Mouse (Mus musculus): ENCODE measurements around the gene Zfp984.
"Not testable (repeated sequence)": the region's sequence is repeated elsewhere in the genome, so short reads cannot be mapped to it uniquely, and the experiment has no call there.

Zfp984 gene

DNA sequence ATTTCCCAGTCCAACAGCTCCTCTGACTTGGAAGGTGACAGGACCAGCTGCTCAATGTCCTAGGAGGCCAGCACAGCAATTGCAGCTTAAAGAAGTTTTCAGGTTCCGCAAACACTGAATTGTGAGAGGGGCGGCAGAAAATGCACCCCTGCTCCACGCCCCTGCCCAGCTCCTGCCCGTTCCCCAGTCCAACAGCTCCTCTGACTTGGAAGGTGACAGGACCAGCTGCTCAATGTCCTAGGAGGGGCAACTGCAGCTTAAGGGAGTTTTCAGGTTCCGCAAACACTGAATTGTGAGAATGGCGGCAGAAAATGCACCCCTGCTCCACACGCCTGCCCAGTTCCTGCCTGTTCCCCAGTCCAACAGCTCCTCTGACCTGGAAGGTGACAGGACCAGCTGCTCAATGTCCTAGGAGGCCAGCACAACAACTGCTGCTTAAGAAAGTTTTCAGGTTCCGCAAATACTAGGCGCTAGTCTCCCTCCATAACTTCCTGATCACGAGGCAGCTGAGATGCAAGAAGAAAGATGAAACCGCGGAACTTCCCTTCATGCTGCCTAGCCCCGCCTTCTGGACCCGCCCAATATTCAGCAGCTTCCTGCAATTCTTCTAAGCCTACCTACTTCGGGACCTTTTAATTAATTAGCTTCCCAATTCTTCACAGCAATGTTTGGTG is at the start of gene Zfp984:
Gene Zfp984, minus strand, starts transcription at position 497 of the 674 bp plus-strand sequence.
- not testable (repeated sequence) for DNase-seq (ENCODE audit: low spot score in 2 of 2)

DNA sequence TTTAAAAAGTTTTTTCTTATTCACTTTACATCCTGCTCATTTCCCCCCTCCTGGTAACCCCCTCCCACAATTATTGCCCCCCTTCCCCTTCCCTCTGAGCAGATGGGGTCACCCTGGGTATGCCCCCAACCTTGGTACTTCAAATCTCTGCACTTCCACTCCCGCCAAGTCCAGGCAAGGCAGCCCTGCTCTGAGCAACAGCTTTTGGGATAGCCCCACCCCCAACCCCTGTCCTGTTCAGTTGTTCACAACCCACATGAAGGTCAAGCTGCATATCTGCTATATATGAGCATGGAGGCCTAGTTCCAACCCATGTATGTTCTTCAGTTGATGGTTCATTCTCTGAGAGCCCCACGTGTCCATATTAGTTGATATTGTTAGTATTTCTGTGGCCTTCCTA is 41.2 kb upstream of the Zfp984 start:
- DNase-seq (ENCODE audit: low spot score in 2 of 2) = no peak

DNA sequence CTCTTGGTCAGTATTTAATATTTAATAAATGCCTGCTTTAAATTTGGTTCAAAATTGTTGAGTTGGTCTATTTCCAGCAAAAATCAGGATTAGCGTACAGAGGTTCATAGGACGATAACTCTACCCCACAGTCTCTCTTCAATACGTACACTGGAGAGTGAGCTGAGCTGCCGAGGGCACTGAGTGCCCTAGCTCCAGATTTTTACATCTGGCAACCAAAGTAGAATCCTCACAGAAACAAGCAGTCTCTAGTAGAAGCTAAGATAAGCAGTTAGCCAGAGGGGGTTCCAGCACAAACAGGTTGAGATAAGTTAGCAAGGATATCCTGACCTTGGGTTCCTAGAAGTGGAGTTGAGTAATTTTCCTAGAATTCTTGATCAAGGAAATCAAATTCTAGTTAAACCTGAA is 39.0 kb upstream of the Zfp984 start:
- no peak for DNase-seq (ENCODE audit: low spot score in 2 of 2)

DNA sequence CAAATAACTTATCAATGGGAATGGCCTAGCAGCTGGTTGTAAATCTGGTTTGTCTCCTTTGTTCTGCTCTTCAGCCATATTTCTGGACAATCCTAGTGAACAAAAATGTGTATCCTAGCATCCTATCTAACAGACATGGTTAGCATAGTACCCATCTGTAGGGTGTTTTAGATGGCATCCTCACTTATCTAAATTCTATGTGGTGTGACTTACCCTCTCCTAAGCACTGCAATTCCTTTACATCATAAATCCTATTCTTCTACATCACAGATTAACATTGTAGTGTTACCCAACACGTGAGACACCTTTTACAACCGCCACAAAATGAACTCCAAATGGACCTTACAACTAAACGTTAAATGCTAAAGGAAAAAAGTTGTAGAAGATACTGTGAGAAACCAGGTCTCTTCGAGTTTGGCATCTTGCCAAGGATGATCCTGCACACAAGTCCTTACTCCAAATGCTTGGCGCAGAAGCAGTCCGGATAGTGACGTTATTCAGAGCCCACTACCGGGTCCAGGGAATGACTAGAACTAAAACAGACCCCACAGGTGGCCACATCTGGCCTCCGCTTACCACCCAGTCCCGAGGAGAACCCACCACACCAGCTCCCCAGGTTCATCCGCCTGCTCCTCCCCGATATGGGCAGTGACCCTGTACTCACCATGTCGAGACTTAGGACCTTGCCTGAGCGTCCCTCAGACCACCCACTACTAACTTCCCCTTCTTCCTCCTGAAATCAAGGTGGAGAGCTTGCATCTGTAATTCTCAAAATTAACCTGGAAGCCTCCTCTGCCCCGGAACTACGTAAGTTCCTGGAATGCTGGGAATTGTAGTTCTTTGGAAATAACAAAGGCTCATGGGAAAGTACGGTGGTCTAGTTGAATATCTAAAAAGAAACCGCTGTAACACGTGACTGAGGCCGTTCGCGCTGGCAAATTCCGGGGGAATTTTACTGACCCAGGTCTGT is 38.3 kb upstream of the Zfp984 start, which contains the start of gene Zfp933:
Gene Zfp933, minus strand, starts transcription at position 753 of the 970 bp plus-strand sequence.
- DNase-seq (ENCODE audit: low spot score in 2 of 2) = peak; percentile 70 to 89

DNA sequence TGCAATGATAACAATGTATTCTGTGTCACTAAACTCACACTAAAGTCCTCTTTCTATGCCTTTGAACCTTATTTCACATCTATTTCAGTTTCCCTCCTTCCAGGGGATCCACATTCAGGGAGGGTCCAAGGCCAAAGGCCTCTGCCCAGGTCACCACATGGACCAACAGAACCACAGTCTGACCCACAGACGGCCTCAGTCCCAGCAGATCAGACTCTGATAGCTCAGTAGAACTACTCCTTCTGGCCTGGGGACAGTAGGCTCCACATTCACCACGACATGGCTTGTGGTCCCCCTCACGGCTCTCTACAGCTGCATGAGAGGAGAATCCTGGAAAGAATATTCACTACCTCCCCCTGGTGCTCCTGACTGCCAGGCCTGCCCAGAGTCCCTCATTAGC is 33.3 kb upstream of the Zfp984 start:
- no peak for DNase-seq (ENCODE audit: low spot score in 2 of 2)

DNA sequence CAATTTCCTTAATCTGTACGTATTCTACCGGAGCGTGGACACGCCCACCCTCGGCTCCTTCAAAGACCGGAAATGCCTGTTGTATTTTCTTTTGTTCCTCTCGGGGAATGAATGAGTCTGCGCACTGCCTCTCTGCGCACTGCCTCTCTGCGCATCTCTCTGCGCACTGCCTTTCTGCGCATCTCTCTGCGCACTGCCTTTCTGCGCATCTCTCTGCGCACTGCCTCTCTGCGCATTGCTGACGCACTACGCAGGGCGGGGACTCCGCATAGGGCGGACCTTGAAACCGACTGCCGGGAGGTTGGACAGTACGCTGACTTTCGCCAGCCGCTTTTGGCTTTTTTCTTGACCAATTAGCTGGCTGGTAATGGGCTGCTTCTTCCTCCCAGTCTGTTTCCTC is 29.7 kb upstream of the Zfp984 start:
- peak in 1 of 2 experiments; percentile 44 for DNase-seq (ENCODE audit: low spot score in 2 of 2)

DNA sequence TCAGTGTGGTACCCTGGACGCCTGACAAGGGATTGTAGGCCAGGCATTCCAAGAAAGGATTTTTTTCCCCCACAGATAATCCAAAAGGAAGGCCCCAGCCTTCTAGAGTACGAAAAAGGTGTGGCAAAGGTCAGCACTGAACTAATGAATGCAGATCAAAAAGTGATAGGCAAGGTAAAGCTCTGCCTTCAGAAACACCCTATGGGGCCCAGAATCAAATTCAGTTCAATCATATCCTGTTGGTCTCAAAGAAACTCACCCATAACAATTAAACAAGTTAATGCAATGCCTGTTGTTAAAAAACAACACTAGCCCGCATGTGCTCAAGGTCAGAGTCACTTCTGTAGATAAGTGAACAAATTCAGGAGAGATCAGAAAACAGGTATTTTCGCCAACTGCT is 14.8 kb upstream of the Zfp984 start:
- DNase-seq (ENCODE audit: low spot score in 2 of 2) = no peak

DNA sequence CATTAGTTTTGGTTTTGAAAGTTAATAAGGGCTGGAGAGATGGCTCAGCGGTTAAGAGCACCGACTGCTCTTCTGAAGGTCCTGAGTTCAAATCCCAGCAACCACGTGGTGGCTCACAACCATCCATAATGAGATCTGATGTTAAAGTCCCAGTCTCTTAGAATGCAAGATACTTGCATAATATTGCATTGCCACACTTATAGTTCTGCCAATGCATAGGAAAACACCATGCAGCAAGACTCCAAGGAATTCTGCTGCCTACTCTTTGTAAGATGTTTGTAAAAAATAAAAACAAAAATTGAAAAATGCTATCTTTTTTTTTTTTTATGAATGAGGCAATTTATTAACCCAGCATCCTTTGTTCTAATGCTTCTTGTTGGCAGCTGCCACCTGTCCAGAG is 11.8 kb upstream of the Zfp984 start:
- not testable (repeated sequence) for DNase-seq (ENCODE audit: low spot score in 2 of 2)

DNA sequence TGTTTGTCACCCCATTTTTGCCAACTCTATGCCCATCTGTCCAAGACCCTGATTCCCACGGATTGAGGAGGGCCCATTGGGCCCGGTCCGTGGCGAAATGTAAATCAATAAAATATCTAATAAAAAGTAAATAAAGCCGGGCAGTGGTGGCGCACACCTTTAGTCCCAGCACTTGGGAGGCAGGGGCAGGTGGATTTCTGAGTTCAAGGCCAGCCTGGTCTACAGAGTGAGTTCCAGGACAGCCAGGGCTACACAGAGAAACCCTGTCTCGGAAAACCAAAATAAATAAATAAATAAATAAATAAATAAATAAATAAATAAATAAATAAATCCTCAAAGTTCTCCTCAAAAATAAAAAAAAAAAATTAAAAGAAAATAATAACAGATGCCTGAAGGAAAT is 10.1 kb upstream of the Zfp984 start:
- not testable (repeated sequence) for DNase-seq (ENCODE audit: low spot score in 2 of 2)

DNA sequence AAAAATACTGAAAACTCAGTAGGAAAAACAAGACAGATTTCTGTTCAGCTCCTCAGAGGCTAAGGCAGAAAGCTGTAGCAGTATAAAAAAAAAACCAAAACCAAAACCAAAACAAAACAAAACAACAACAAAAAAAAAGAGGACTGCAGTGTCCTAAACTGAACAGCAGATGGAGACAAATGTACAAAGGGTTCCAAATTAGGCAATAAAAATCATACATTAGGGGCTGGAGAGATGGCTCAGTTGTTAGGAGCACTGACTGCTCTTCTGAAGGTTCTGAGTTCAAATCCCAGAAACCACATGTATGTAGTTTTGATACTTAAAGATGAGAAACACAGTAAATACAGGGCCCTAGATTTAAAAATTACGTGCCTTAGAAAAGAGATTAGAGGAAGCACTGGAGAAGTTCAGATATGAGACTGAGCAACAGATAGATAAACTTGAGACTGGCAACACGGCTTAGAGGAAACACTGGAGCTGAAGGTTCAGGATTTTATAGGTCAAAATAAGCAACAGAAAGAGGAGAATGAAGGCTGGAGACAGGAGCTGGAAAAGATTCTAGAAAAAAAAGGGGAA is 5.1 kb upstream of the Zfp984 start:
- DNase-seq (ENCODE audit: low spot score in 2 of 2) = no peak

DNA sequence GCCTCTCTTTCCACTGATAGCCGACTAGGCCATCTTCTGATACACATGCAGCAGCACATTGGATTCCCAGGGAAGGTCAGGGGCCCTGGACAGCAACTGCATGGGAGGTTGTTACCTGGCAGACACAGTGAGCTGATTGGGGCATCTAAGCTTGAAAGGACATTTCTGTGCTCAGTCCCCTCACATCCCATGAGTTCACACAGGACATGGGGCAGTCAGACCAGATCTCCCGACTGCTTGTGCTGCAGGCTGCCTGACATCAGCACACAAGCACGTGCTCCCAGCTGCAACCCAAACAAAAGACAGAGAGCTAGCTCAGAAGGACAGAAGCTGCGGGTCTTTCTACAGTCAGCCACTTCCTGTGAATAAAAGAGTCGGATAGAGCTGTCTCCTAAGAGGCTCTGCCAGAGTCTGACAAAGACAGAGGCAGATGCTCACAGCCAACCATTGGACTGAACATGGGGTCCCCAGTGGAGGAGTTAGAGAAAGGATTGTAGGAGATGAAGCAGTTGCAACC is 3.7 kb upstream of the Zfp984 start:
- no peak for DNase-seq (ENCODE audit: low spot score in 2 of 2)

DNA sequence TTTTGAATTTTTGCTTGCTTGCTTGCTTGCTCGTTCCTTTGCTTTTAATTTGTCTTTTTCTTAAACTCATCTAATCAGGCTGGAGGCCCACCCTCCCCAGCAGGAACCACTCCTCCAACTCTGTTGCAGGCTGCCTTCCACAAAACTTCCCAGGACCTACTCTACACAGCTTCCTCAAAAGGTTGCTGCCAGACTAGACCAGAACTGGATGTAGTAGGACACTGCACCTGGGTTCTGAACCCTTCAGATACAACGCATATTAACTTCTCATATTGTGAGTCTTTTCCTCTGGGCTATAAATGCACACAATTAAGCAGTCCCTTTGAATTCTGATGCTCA is 347 bp upstream of the Zfp984 start:
- DNase-seq (ENCODE audit: low spot score in 2 of 2) = not testable (repeated sequence)

DNA sequence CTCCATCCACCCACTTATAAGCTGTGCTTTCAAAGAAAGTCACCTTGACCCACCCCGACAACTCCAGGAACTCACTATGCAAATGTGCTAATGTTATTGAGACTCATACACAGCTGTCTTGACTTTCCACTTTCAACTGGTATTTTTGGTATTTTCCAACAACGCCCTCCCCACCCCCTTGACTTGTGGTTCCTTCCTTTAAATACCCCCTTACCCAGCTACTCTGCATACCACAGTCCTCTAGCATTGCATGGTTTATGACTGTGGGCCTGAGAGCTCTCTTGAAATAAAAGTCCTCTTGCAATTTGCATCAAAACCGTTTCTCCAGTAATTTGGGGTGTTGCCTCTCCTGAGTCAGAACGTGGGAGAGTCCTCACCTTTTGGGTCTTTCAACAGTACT is 1.1 kb downstream of the Zfp984 start:
- not testable (repeated sequence) for DNase-seq (ENCODE audit: low spot score in 2 of 2)

DNA sequence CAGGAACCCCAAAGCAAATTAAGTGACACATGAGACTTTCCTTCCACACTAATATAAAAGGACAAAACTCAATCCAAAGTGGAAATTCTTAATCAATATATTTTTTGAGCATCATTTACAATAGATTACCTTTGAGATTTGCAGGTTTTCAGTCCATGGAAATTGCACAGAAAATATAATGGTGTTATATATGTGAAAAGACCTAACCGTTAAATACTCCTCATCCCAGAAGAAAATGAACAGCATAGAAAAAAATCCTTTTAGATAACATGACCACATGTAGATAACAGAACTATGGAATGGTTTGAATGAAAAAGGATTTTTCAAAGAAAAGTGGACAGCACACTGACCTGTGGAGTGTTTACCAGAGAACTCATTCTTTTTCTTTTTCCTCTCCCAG is 14.3 kb downstream of the Zfp984 start:
- DNase-seq (ENCODE audit: low spot score in 2 of 2) = not testable (repeated sequence)

DNA sequence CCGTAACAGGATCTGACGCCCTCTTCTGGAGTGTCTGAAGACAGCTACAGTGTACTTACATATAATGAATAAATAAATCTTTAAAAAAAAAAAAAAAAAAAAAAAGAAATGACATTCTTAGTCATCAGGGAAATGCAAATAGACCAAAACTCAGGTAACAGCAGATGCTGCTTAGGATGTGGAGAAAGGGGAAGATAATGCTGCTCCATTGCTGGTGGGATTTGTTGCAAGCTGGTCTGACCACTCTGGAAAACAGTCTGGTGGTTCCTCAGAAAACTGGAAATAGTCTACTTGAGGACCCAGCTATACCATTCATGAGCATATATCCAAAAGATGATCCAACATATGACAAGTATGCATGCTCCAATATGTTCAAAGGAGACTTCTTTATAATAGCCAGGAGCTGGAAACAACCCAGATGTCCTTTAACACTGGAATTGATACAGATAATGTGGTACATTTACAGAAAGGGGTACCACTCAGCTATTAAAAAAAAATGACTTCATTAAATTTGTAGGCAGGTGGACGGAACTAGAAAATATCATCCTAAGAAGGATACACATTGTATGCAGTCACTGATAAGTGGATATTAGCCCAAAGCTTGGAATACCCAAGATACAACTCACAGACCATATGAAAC is 15.4 kb downstream of the Zfp984 start:
- not testable (repeated sequence) for DNase-seq (ENCODE audit: low spot score in 2 of 2)

DNA sequence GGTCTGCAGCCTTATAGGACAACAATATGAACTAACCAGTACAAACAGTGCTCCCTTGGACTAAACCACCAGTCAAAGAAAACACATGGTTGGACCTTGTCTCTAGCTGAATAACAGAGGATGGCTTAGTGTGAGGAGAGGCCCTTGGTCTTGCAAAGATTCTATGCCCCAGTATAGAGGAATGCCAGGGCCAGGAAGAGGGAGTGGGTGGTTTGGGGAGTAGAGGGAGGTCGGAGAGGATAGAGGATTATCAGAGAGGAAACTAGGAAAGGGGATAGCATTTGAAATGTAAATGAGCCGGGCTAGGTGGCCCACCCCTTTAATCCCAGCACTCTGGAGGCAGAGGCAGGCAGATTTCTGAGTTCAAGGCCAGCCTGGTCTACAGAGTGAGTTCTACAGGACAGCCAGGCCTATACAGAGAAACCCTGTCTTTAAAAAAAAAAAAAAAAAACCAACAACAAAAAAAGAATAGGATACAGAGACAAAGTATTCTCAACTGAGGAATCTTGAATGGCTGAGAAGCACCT is 16.1 kb downstream of the Zfp984 start:
- not testable (repeated sequence) for DNase-seq (ENCODE audit: low spot score in 2 of 2)

DNA sequence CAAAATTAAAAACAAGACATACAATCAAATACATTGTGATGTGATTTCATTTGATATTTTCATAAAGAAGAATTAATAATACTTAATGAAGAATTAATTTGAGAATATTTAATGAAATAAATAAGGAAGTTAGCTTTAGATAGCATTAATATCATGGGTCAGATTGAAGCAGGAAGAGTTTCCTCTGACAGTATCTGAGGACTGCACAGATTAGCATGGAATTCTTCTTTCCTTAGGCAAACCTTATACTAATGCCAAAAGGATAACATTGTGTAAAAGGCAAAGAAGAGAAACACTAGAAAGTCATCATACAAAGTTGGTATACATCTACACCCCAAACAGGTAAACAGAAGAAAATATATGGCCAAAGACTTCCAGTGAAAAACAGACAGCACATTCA is 17.9 kb downstream of the Zfp984 start:
- not testable (repeated sequence) for DNase-seq (ENCODE audit: low spot score in 2 of 2)

DNA sequence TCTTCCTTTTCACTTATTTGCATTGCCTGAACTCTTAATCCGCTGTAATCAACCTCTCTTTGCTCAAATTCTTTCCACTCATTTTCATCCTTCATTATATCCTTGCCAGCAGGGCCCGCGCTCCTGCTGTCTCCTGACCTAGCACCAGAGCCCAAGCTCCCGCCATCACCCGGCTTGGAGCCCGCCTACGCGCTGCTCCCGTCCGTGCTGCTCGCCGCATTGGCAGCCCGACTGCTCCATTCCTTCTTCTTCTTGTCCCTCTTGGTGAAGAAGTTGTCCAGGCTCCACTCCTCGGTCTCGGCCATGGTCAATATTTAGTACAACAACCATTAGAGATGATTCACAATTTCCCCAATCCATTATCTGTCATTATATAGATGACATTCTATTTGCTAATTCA is 63.3 kb downstream of the Zfp984 start:
- not testable (repeated sequence) for DNase-seq (ENCODE audit: low spot score in 2 of 2)

DNA sequence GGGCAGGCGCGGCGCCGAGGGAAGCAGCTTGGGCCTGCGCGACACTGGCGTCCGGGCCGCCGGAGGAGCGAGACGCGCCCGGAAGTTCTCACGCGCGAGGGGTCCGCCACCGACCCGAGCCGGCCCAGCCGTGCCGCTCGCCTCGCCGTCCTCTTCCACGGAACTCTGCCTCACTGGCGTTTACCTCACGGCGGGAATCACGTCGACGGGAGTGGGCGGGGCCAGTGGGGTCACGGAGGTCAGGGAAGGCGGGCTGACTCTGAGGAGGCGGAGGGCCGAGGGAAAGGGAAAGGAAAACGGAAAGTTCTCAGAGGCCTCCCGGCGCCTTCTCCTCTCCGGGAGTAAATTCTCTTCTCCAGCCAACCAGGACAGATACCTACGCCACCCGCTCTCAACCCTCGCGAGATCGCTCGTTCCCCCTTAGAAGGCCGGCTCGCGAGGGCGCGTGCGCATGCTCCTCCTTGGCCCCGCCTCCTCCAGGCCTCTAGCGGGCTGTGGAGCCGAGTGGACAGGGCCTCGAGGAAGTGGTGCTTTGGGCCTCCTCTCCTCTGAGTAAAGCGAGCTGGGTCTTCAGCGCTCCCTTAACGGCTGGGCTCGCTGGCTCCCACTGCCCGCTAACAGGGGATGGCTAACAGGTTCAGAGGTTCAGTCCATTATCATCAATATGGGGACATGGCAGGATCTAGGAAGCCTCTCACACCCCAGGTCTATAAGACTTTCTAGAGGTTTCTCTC is 70.8 kb downstream of the Zfp984 start:
- DNase-seq (ENCODE audit: low spot score in 2 of 2) = not testable (repeated sequence)

All from frontal cortex, postnatal 36 days (tissue).